Mouse (Mus musculus): ENCODE results near the gene Bag1. TPM values are rescaled to one million over a fixed set of nuclear protein-coding genes. Genes with fewer than 3 reads are reported as not detected.
"Not testable (repeated sequence)": the region's sequence is repeated elsewhere in the genome, so short reads cannot be mapped to it uniquely, and the experiment has no call there.

Gene Bag1
- total and polyA plus RNA-seq, 3 experiments = 97.0 to 301 (median 263) TPM

DNA sequence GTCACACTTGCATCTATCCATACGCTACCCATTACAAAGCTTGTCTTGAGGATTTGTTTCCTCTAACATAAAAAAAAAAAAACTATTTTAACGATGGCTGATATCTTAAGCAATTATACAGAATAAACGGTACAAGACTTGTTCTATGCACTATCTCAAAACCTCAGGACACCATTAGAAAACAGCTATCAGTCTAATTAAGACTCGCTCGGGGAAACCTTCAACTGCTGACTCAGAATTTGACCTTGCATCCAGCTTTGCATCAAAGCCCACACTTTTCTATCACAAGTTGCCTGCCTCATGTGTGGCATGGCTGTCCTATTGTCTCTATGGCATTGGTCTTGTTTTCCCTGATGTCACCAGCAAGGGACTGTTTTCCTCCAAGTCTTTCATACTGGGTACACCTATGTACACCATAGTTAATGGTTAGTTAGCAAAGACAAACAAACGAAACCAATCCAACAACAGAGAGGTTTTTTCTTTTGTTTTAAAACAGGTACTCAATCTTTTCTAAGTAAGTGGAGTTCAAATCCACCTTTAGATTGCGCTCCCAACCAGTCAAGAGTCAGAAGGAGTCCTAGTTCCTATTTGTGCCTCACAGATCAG is 1.5 kb downstream of the Bag1 start:
- no peaks in the 10 kb centered on the region for H3K79me2 ChIP-seq (replicated peaks; ENCODE audit: control insufficient read depth, insufficient read depth, low read length)
- 83% methylated on average over 7 of the region's 7 CpGs for WGBS
- no peak for DNase-seq
- H3K9ac ChIP-seq (ENCODE audit: low read depth, low read length) = no peak overlapping the region
- intact Hi-C loops (cut with DNase I) = loop anchor here (5.0 kb wide), 1 partner anchor 99 kb away; no protein-coding TSS in a partner anchor
- no peaks in the 10 kb centered on the region for H3K27me3 ChIP-seq (ENCODE audit: control insufficient read depth, insufficient read depth, low read length)
- H3K36me3 ChIP-seq (ENCODE audit: control insufficient read depth, insufficient read depth, low read length) = peaks cover 5% of the 10 kb centered on the region
- no peak overlapping the region for H3K27ac ChIP-seq
- H3K4me1 ChIP-seq (ENCODE audit: control insufficient read depth, insufficient read depth, low read length) = peaks cover 2% of the 10 kb centered on the region
- H3K4me3 ChIP-seq = peak overlapping the region; percentile 96; the same call in 1 of the 2 replicates
- TF ChIP-seq EP300 (IDR thresholded peaks at IDR 0.05; ENCODE audit: insufficient read depth, low read depth, low read length) = no peak
- no peak for TF ChIP-seq CTCF (IDR thresholded peaks at IDR 0.05)
- TF ChIP-seq POLR2A (IDR thresholded peaks at IDR 0.05; ENCODE audit: insufficient read depth, low read depth, low read length) = no peak

DNA sequence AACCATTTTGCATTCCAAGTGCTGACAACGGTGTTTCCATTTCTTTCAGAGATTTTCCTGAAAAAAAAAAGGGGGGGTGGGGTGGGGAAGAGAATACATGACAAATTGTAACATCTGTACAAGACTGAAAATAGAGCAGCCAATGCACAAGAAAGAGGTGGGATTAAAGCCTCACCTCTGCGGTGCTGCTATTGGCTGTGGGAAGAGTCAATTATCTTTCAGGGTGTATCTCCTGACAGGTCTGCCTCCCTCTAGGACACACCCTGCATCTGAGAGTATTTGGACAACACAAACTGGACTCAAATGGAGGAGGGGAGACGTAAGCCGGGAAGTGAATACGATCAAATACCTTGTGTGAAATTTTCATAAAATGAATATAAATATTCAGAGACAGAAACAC is 4.4 kb downstream of the Bag1 start:
- intact Hi-C loops (cut with DNase I) = no loop called here
- TF ChIP-seq EP300 (IDR thresholded peaks at IDR 0.05; ENCODE audit: insufficient read depth, low read depth, low read length) = no peak
- TF ChIP-seq POLR2A (IDR thresholded peaks at IDR 0.05; ENCODE audit: insufficient read depth, low read depth, low read length) = no peak
- TF ChIP-seq CTCF (IDR thresholded peaks at IDR 0.05) = no peak
- no peak overlapping the region for H3K27ac ChIP-seq

DNA sequence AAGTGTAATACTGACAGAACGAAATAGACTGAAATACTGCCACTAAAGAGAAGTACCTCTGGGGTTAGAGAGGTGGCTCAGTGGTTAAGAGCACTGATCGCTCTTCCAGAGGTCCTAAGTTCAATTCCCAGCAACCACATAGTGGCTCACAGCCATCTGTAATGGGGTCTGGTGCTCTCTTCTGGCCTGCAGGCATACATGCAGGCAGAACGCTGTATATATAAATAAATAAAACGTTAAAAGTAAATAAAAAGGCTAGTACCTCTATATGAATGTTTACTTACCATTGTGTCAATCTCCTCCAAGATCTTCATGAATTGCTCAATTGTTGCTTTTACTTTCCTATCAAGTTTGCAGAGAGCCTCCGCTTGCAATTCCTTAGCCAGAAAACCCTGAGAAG is 9.3 kb downstream of the Bag1 start:
- TF ChIP-seq EP300 (IDR thresholded peaks at IDR 0.05; ENCODE audit: insufficient read depth, low read depth, low read length) (no peak), CTCF (IDR thresholded peaks at IDR 0.05) (peak; percentile 45)
- no peak overlapping the region for H3K27ac ChIP-seq
- peaks cover 1% of the 10 kb centered on the region; the same call in 1 of the 2 replicates for H3K4me1 ChIP-seq (ENCODE audit: control insufficient read depth, insufficient read depth, low read length)
- H3K27me3 ChIP-seq (ENCODE audit: control insufficient read depth, insufficient read depth, low read length) = no peaks in the 10 kb centered on the region
- H3K9ac ChIP-seq (ENCODE audit: low read depth, low read length) = no peak overlapping the region
- H3K4me3 ChIP-seq = no peak overlapping the region
- peaks cover 6% of the 10 kb centered on the region for H3K36me3 ChIP-seq (ENCODE audit: control insufficient read depth, insufficient read depth, low read length)
- H3K79me2 ChIP-seq (replicated peaks; ENCODE audit: control insufficient read depth, insufficient read depth, low read length) = no peaks in the 10 kb centered on the region
- DNase-seq = no peak
- 98% methylated on average over 5 of the region's 5 CpGs for WGBS
- intact Hi-C loops (cut with DNase I) = no loop called here

More for the DNA sequence above, 4.4 kb downstream of the Bag1 start:
- H3K79me2 ChIP-seq (replicated peaks; ENCODE audit: control insufficient read depth, insufficient read depth, low read length) = no peaks in the 10 kb centered on the region
- H3K4me3 ChIP-seq = no peak overlapping the region
- H3K9ac ChIP-seq (ENCODE audit: low read depth, low read length) = no peak overlapping the region
- no peak for DNase-seq
- H3K27me3 ChIP-seq (ENCODE audit: control insufficient read depth, insufficient read depth, low read length) = no peaks in the 10 kb centered on the region
- H3K4me1 ChIP-seq (ENCODE audit: control insufficient read depth, insufficient read depth, low read length) = peaks cover 2% of the 10 kb centered on the region
- 97% methylated on average over 5 of the region's 5 CpGs for WGBS
- peaks cover 3% of the 10 kb centered on the region for H3K36me3 ChIP-seq (ENCODE audit: control insufficient read depth, insufficient read depth, low read length)

DNA sequence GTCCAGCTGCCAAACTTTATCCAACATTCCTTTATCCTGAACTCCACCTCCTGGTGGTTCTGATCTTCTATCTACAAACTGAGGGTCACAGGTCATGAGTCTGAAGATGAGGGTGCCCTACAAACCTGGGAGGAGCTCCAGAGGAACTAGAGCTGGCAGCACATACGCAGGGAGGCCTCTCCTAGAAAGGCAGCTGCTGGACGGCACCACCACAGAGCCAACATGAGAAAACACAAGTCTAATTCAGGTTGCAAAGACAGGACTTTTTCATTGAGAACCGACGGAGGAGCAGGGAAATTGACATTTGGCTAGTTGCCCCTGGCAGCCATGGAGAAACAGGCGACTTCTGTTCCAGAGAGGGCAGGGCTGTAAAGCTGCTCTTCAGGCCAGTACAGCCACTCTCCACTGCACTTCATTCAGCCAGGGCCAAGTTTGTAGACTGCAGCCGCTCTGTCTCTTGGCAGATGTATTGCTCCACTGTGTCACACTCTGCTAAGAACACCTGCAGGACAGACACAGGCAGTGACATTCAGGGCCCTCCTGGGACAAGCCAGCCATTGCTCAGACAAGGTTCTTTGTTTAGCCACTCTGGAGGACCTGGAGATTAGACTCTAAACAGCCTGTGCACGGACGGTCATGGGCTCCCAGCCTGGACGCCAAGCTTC is 11.8 kb downstream of the Bag1 start:
- TF ChIP-seq CTCF (IDR thresholded peaks at IDR 0.05) = 0 out of 2 replicates have a peak, but pooled peaks have one; percentile 12
- 0 out of 2 replicates have a peak, but pooled peaks have one; percentile 11 for TF ChIP-seq POLR2A (IDR thresholded peaks at IDR 0.05; ENCODE audit: insufficient read depth, low read depth, low read length)
- no peak for TF ChIP-seq EP300 (IDR thresholded peaks at IDR 0.05; ENCODE audit: insufficient read depth, low read depth, low read length)
- peak overlapping the region; percentile 4; the same call in 1 of the 2 replicates for H3K27ac ChIP-seq
- H3K4me1 ChIP-seq (ENCODE audit: control insufficient read depth, insufficient read depth, low read length) = peaks cover 1% of the 10 kb centered on the region; the same call in 1 of the 2 replicates
- no peak overlapping the region for H3K9ac ChIP-seq (ENCODE audit: low read depth, low read length)
- no peaks in the 10 kb centered on the region for H3K27me3 ChIP-seq (ENCODE audit: control insufficient read depth, insufficient read depth, low read length)
- intact Hi-C loops (cut with DNase I) = no loop called here
- H3K79me2 ChIP-seq (replicated peaks; ENCODE audit: control insufficient read depth, insufficient read depth, low read length) = no peaks in the 10 kb centered on the region
- no peak overlapping the region for H3K4me3 ChIP-seq
- WGBS = 46% methylated on average over 9 of the region's 9 CpGs
- peaks cover 6% of the 10 kb centered on the region for H3K36me3 ChIP-seq (ENCODE audit: control insufficient read depth, insufficient read depth, low read length)
- peak; percentile 47 to 77 for DNase-seq

DNA sequence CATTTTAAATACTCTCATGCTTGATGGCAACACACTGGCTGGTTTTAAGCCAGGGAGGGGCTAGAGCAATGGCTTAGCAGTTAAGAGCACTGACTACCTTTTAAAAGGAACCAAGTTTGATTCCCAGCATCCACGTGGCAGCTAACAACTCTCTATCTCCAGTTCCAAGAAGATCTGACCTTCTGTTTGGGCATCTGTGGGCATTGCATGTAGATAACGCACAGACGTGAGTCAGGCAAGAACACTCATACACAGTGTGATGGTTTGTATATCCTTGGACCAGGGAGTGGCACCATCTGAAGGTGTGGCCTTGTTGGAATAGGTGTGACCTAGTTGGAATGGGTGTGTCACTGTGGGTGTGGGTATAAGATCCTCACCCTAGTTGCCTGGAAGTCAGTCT is 13.7 kb downstream of the Bag1 start:
- DNase-seq; H3K36me3 ChIP-seq (ENCODE audit: control insufficient read depth, insufficient read depth, low read length); H3K27me3 ChIP-seq (ENCODE audit: control insufficient read depth, insufficient read depth, low read length); H3K9ac ChIP-seq (ENCODE audit: low read depth, low read length); H3K4me1 ChIP-seq (ENCODE audit: control insufficient read depth, insufficient read depth, low read length); H3K4me3 ChIP-seq; H3K79me2 ChIP-seq (replicated peaks; ENCODE audit: control insufficient read depth, insufficient read depth, low read length); H3K27ac ChIP-seq; intact Hi-C loops (cut with DNase I): not testable (repeated sequence)
- WGBS = 79% methylated on average over 3 of the region's 3 CpGs

- intact Hi-C loops (cut with DNase I) = no loop called here
- WGBS = 83% methylated on average over 5 of the region's 5 CpGs
- no peak overlapping the region for H3K9ac ChIP-seq (ENCODE audit: low read depth, low read length)
- no peak for DNase-seq
- H3K4me3 ChIP-seq = no peak overlapping the region
- peaks cover 1% of the 10 kb centered on the region; the same call in 1 of the 2 replicates for H3K4me1 ChIP-seq (ENCODE audit: control insufficient read depth, insufficient read depth, low read length)
- H3K27me3 ChIP-seq (ENCODE audit: control insufficient read depth, insufficient read depth, low read length) = no peaks in the 10 kb centered on the region
- H3K79me2 ChIP-seq (replicated peaks; ENCODE audit: control insufficient read depth, insufficient read depth, low read length) = no peaks in the 10 kb centered on the region
- H3K36me3 ChIP-seq (ENCODE audit: control insufficient read depth, insufficient read depth, low read length) = peaks cover 6% of the 10 kb centered on the region
- TF ChIP-seq POLR2A (IDR thresholded peaks at IDR 0.05; ENCODE audit: insufficient read depth, low read depth, low read length) (no peak), CTCF (IDR thresholded peaks at IDR 0.05) (no peak), EP300 (IDR thresholded peaks at IDR 0.05; ENCODE audit: insufficient read depth, low read depth, low read length) (no peak)
- H3K27ac ChIP-seq = no peak overlapping the region
These were observed 14.4 kb downstream of the Bag1 start for GRCm38 (mm10) chr4:40933694-40934093.
